Mouse (Mus musculus) CH12.LX (cell line): Measurements from ENCODE around the gene 1700008O03Rik. TPM values are rescaled to one million over a fixed set of nuclear protein-coding genes. Genes with fewer than 3 reads are reported as not detected.
A peak's percentile ranks its signal among the peaks of the same experiment; 100 is the strongest.

Experiments used
- DNase-seq: peaks from one replicate; pipeline ENCODE4 v3.0.0-alpha.2; 2013; ENCODE audit errors: extremely low read depth
- H3K27ac ChIP-seq: 2 replicates; pipeline ENCODE4 v1.5.1; 2012; ENCODE audit warnings: low read depth, mild to moderate bottlenecking, control low read depth, moderate library complexity; ENCODE audit not compliant: insufficient read depth
- H3K27me3 ChIP-seq: replicated peaks from 2 replicates; pipeline ENCODE3; 2012; ENCODE audit warnings: inconsistent platforms
- H3K36me3 ChIP-seq, 2 experiments: replicated peaks in 1 of 2; 2 replicates each; pipeline versions ENCODE3 to v1.6.1; 2012; ENCODE audit warnings: inconsistent platforms in 1 of 2, low read length in 1 of 2, mild to moderate bottlenecking in 1 of 2, mixed read lengths in 1 of 2, moderate library complexity in 1 of 2; ENCODE audit not compliant: control insufficient read depth in 1 of 2, insufficient read depth in 1 of 2
- H3K4me1 ChIP-seq, 2 experiments: 2 replicates each; pipeline ENCODE4 v1.6.1; 2012; ENCODE audit warnings: inconsistent platforms in 1 of 2, moderate library complexity in 1 of 2; ENCODE audit not compliant: insufficient read depth in 2 of 2, control insufficient read depth in 1 of 2
- H3K4me2 ChIP-seq: 2 replicates; pipeline ENCODE4 v1.6.1; 2012; ENCODE audit warnings: low read depth, mild to moderate bottlenecking, control low read depth; ENCODE audit not compliant: poor library complexity, insufficient read depth, severe bottlenecking
- H3K4me3 ChIP-seq, 3 experiments: fragments of 150-350 bp in 1 of 3; sonication (generic) in 1 of 3; replicated peaks in 1 of 3; 2 replicates each; pipeline versions ENCODE3 to v1.5.1; 2011 to 2012; ENCODE audit warnings: low read depth in 2 of 3, low read length in 2 of 3, mild to moderate bottlenecking in 2 of 3, moderate library complexity in 2 of 3, control low read depth in 1 of 3, improper control_type of control experiment in 1 of 3, inconsistent platforms in 1 of 3, mixed read lengths in 1 of 3; ENCODE audit not compliant: poor library complexity in 1 of 3
- H3K79me2 ChIP-seq: replicated peaks from 2 replicates; pipeline ENCODE4 v1.6.1; 2012; ENCODE audit warnings: mild to moderate bottlenecking, moderate library complexity; ENCODE audit not compliant: control insufficient read depth, poor library complexity, insufficient read depth, severe bottlenecking; ENCODE audit errors: extremely low read depth
- H3K9ac ChIP-seq: 2 replicates; pipeline ENCODE4 v1.6.1; 2012; ENCODE audit warnings: low read depth, mild to moderate bottlenecking, control low read depth, moderate library complexity; ENCODE audit not compliant: insufficient read depth
- H3K9me3 ChIP-seq: replicated peaks from 2 replicates; pipeline ENCODE3; 2012; ENCODE audit warnings: low read length, inconsistent platforms, mixed read lengths
- BHLHE40 ChIP-seq: IDR thresholded peaks from 2 replicates; pipeline ENCODE4 v1.6.1; 2011; ENCODE audit warnings: mild to moderate bottlenecking, low read depth, low read length, improper control_type of control experiment
- CHD2 ChIP-seq: IDR thresholded peaks from 2 replicates; pipeline ENCODE4 v1.6.1; 2011; ENCODE audit warnings: low read length, improper control_type of control experiment
- CTCF ChIP-seq, 2 experiments: IDR thresholded peaks in 1 of 2; conservative IDR thresholded peaks in 1 of 2; 2 replicates each; pipeline ENCODE4 v1.5.1; 2011 to 2012; ENCODE audit warnings: low read depth in 2 of 2, low read length in 2 of 2, improper control_type of control experiment in 1 of 2, inconsistent platforms in 1 of 2, mild to moderate bottlenecking in 1 of 2, moderate library complexity in 1 of 2
- E2F4 ChIP-seq: IDR thresholded peaks from 2 replicates; pipeline ENCODE4 v1.6.1; 2011; ENCODE audit warnings: low read depth, low read length, improper control_type of control experiment; ENCODE audit not compliant: insufficient replicate concordance
- EP300 ChIP-seq: IDR thresholded peaks from 2 replicates; pipeline ENCODE4 v1.6.1; 2011; ENCODE audit warnings: low read length, improper control_type of control experiment
- ETS1 ChIP-seq: conservative IDR thresholded peaks from 2 replicates; pipeline ENCODE4 v1.6.1; 2012; ENCODE audit warnings: low read depth, mild to moderate bottlenecking, inconsistent platforms, low read length, improper control_type of control experiment, moderate library complexity
- GABPA ChIP-seq: IDR thresholded peaks from 2 replicates; pipeline ENCODE4 v1.6.1; 2012; ENCODE audit warnings: low read depth, low read length, improper control_type of control experiment, inconsistent platforms; ENCODE audit not compliant: insufficient replicate concordance
- IRF4 ChIP-seq: IDR thresholded peaks from 2 replicates; pipeline ENCODE4 v1.6.1; 2014; ENCODE audit warnings: low read depth, mild to moderate bottlenecking, inconsistent platforms, low read length, improper control_type of control experiment
- JUN ChIP-seq: IDR thresholded peaks from 2 replicates; pipeline ENCODE4 v1.6.1; 2011; ENCODE audit warnings: low read depth, mild to moderate bottlenecking, low read length, improper control_type of control experiment, moderate library complexity; ENCODE audit not compliant: insufficient read depth
- JUND ChIP-seq: conservative IDR thresholded peaks from 2 replicates; pipeline ENCODE4 v1.6.1; 2011; ENCODE audit warnings: low read depth, low read length, improper control_type of control experiment
- KAT2A ChIP-seq: IDR thresholded peaks from 2 replicates; pipeline ENCODE4 v1.6.1; 2012; ENCODE audit warnings: low read length, improper control_type of control experiment, inconsistent platforms; ENCODE audit not compliant: insufficient replicate concordance
- MAFK ChIP-seq: IDR thresholded peaks from 2 replicates; pipeline ENCODE4 v1.6.1; 2011; ENCODE audit warnings: low read length, improper control_type of control experiment; ENCODE audit not compliant: insufficient replicate concordance
- MAX ChIP-seq: IDR thresholded peaks from 2 replicates; pipeline ENCODE4 v1.6.1; 2011; ENCODE audit warnings: low read length, improper control_type of control experiment
- MAZ ChIP-seq: IDR thresholded peaks from 2 replicates; pipeline ENCODE4 v1.6.1; 2012; ENCODE audit warnings: low read depth, mild to moderate bottlenecking, inconsistent platforms, low read length, improper control_type of control experiment, moderate library complexity
- MEF2A ChIP-seq: IDR thresholded peaks from 2 replicates; pipeline ENCODE4 v1.6.1; 2014; ENCODE audit warnings: low read depth, mild to moderate bottlenecking, inconsistent platforms, low read length, improper control_type of control experiment, borderline replicate concordance
- MXI1 ChIP-seq: IDR thresholded peaks from 2 replicates; pipeline ENCODE4 v1.6.1; 2011; ENCODE audit warnings: mild to moderate bottlenecking, low read depth, low read length, improper control_type of control experiment
- MYC ChIP-seq: IDR thresholded peaks from 2 replicates; pipeline ENCODE4 v1.6.1; 2011; ENCODE audit warnings: low read depth, mild to moderate bottlenecking, improper control_type of control experiment, low read length
- NELFE ChIP-seq: IDR thresholded peaks from 2 replicates; pipeline ENCODE4 v1.6.1; 2011; ENCODE audit warnings: low read depth, low read length, improper control_type of control experiment
- NRF1 ChIP-seq: IDR thresholded peaks from 2 replicates; pipeline ENCODE4 v1.6.1; 2014; ENCODE audit warnings: low read depth, mild to moderate bottlenecking, inconsistent platforms, low read length, improper control_type of control experiment, moderate library complexity
- PAX5 ChIP-seq: IDR thresholded peaks from 2 replicates; pipeline ENCODE4 v1.6.1; 2012; ENCODE audit warnings: low read length, inconsistent platforms, mixed read lengths
- POLR2A ChIP-seq: IDR thresholded peaks from 2 replicates; pipeline ENCODE4 v1.6.1; 2011; ENCODE audit warnings: low read depth, mild to moderate bottlenecking, improper control_type of control experiment, low read length
- POLR2AphosphoS2 ChIP-seq: IDR thresholded peaks from 2 replicates; pipeline ENCODE4 v1.6.1; 2011; ENCODE audit warnings: low read depth, low read length, improper control_type of control experiment
- RAD21 ChIP-seq: IDR thresholded peaks from 2 replicates; pipeline ENCODE4 v1.6.1; 2011; ENCODE audit warnings: low read depth, mild to moderate bottlenecking, low read length, improper control_type of control experiment, moderate library complexity
- RCOR1 ChIP-seq: conservative IDR thresholded peaks from 2 replicates; pipeline ENCODE4 v1.6.1; 2012; ENCODE audit warnings: low read depth, mild to moderate bottlenecking, inconsistent platforms, low read length, improper control_type of control experiment
- SIN3A ChIP-seq: IDR thresholded peaks from 2 replicates; pipeline ENCODE4 v1.6.1; 2012; ENCODE audit warnings: low read length, improper control_type of control experiment, inconsistent platforms
- TBP ChIP-seq: conservative IDR thresholded peaks from 2 replicates; pipeline ENCODE4 v1.6.1; 2011; ENCODE audit warnings: low read depth, low read length, improper control_type of control experiment
- TCF12 ChIP-seq: IDR thresholded peaks from 2 replicates; pipeline ENCODE4 v1.6.1; 2014; ENCODE audit warnings: low read depth, mild to moderate bottlenecking, inconsistent platforms, low read length, improper control_type of control experiment
- UBTF ChIP-seq: IDR thresholded peaks from 2 replicates; pipeline ENCODE4 v1.6.1; 2012; ENCODE audit warnings: low read depth, mild to moderate bottlenecking, inconsistent platforms, low read length, improper control_type of control experiment, moderate library complexity
- USF1 ChIP-seq: IDR thresholded peaks from 2 replicates; pipeline ENCODE4 v1.6.1; 2014; ENCODE audit warnings: low read depth, mild to moderate bottlenecking, inconsistent platforms, low read length, improper control_type of control experiment
- USF2 ChIP-seq: conservative IDR thresholded peaks from 2 replicates; pipeline ENCODE4 v1.6.1; 2011; ENCODE audit warnings: low read depth, low read length, improper control_type of control experiment
- ZC3H11A ChIP-seq: IDR thresholded peaks from 2 replicates; pipeline ENCODE4 v1.6.1; 2012; ENCODE audit warnings: low read depth, mild to moderate bottlenecking, inconsistent platforms, low read length, improper control_type of control experiment
- ZKSCAN1 ChIP-seq: IDR thresholded peaks from 2 replicates; pipeline ENCODE4 v1.6.1; 2012; ENCODE audit warnings: low read depth, inconsistent platforms, low read length, improper control_type of control experiment, borderline replicate concordance
- ZMIZ1 ChIP-seq: IDR thresholded peaks from 2 replicates; pipeline ENCODE4 v1.6.1; 2012; ENCODE audit warnings: low read depth, mild to moderate bottlenecking, inconsistent platforms, low read length, improper control_type of control experiment
- dilution Hi-C: fragments of 300-500 bp; cut with MboI; formaldehyde crosslinking; loops from 2 replicates; pipeline ENCODE4 v1.14.3; 2020; ENCODE audit warnings: low sequenced_read_pairs; ENCODE audit not compliant: extremely low pct_unique_long_range_greater_than_20kb, extremely low pct_ligation_motif_present
- in situ Hi-C: fragments of 300-500 bp; cut with MboI; formaldehyde crosslinking; loops from 3 replicates; pipeline ENCODE4 v1.14.3; 2019; ENCODE audit warnings: low sequenced_read_pairs, low pct_ligation_motif_present, low pct_unique_long_range_greater_than_20kb, mixed read lengths
- polyA plus RNA-seq: library from polyadenylated mRNA; unstranded; fragments of >175 nt; gene quantifications from 2 replicates; pipeline ENCODE4 v1.2.1, GENCODE M21; 2012; ENCODE audit warnings: low read depth; ENCODE audit not compliant: insufficient read length
- total RNA-seq, 2 experiments: library from RNA; depleted of rRNA; stranded (reverse); fragments of 300-350 nt in 1 of 2; fragments of >200 nt in 1 of 2; gene quantifications; 2 replicates each; pipeline ENCODE4 v1.2.3; 2012 to 2014

The 1700008O03Rik gene
- total RNA-seq (2012; rRNA removed) (0.17 and 0.81 TPM in 2 replicates), total RNA-seq (2014; rRNA removed) (not detected in 2 replicates), polyA plus RNA-seq (0.74 and 1.7 TPM in 2 replicates)

GRCm38 (mm10) chr7:44385720-44386119 lies at the start of gene 1700008O03Rik:
TSS of gene 1700008O03Rik (minus strand) at chr7:44385820.
- no peak within 1 kb of the TSS for H3K4me3 ChIP-seq
- no peak within 1 kb of the TSS for H3K9ac ChIP-seq
- no peak for DNase-seq
- in situ Hi-C loops, result loop anchor here (10.0 kb wide), 1 partner anchor 99 kb away; no protein-coding TSS in a partner anchor
- no peaks in the 10 kb centered on the region for H3K4me1 ChIP-seq
- H3K27ac ChIP-seq, result no peak within 1 kb of the TSS
- H3K9me3 ChIP-seq, result peaks cover under 1% of the 10 kb centered on the region
- TF ChIP-seq E2F4 (no peak), USF2 (no peak), RCOR1 (no peak), MXI1 (no peak), JUN (no peak), CHD2 (no peak), PAX5 (no peak), RAD21 (no peak)
- dilution Hi-C loops, result no loop called here
- no peaks in the 10 kb centered on the region for H3K79me2 ChIP-seq
- peak within 1 kb of the TSS; percentile 75; the same call in 1 of the 2 replicates for H3K4me2 ChIP-seq
- peaks cover 91% of the 10 kb centered on the region for H3K27me3 ChIP-seq
- no peaks in the 10 kb centered on the region for H3K36me3 ChIP-seq

GRCm38 (mm10) chr7:44434089-44434488 lies 48.5 kb upstream of the 1700008O03Rik start:
- peak overlapping the region; percentile 81 for H3K4me2 ChIP-seq
- peak; percentile 58 for DNase-seq
- no peaks in the 10 kb centered on the region for H3K9me3 ChIP-seq
- H3K79me2 ChIP-seq, result no peaks in the 10 kb centered on the region
- peaks cover 6 to 32% of the 10 kb centered on the region in 2 experiments for H3K4me1 ChIP-seq
- no peak overlapping the region for H3K27ac ChIP-seq
- no peaks in the 10 kb centered on the region for H3K36me3 ChIP-seq
- dilution Hi-C loops, result no loop called here
- in situ Hi-C loops, result no loop called here
- H3K27me3 ChIP-seq, result peaks cover 69% of the 10 kb centered on the region
- H3K9ac ChIP-seq, result no peak overlapping the region
- no peak overlapping the region for H3K4me3 ChIP-seq
- no peak for TF ChIP-seq GABPA
- no peak for TF ChIP-seq JUND
- peak; percentile 48 for TF ChIP-seq ETS1
- 0 out of 2 replicates have a peak, but pooled peaks have one; percentile 15 for TF ChIP-seq BHLHE40
- no peak for TF ChIP-seq ZC3H11A
- TF ChIP-seq MYC, result no peak
- TF ChIP-seq NRF1, result peak; percentile 68
- TF ChIP-seq ZMIZ1, result no peak
- TF ChIP-seq POLR2AphosphoS2, result no peak
- no peak for TF ChIP-seq MAZ
- no peak for TF ChIP-seq CHD2
- TF ChIP-seq E2F4, result no peak
- no peak for TF ChIP-seq ZKSCAN1
- no peak for TF ChIP-seq TBP
- no peak for TF ChIP-seq CTCF (conservative IDR thresholded peaks at IDR 0.05 in 1 of 2, IDR thresholded peaks at IDR 0.05 in 1 of 2; ENCODE audit: low read depth in 2 of 2, low read length in 2 of 2)
- TF ChIP-seq MAX, result no peak
- TF ChIP-seq NELFE, result no peak
- no peak for TF ChIP-seq USF1
- TF ChIP-seq EP300, result no peak
- TF ChIP-seq UBTF, result no peak
- peak; percentile 57; the same call in 1 of the 2 replicates for TF ChIP-seq MXI1
- TF ChIP-seq MAFK, result no peak
- no peak for TF ChIP-seq USF2
- no peak for TF ChIP-seq TCF12
- no peak for TF ChIP-seq KAT2A
- TF ChIP-seq RAD21, result no peak
- TF ChIP-seq IRF4, result peak; percentile 61; the same call in 1 of the 2 replicates
- no peak for TF ChIP-seq SIN3A
- no peak for TF ChIP-seq MEF2A
- TF ChIP-seq POLR2A, result no peak
